Mouse (Mus musculus): ENCODE measurements around the gene Gtpbp3. TPM values are rescaled to one million over a fixed set of nuclear protein-coding genes. Genes with fewer than 3 reads are reported as not detected.

Gtpbp3 gene
- polyA plus RNA-seq, 1 experiment from 2014 or later = 14.7 TPM

DNA sequence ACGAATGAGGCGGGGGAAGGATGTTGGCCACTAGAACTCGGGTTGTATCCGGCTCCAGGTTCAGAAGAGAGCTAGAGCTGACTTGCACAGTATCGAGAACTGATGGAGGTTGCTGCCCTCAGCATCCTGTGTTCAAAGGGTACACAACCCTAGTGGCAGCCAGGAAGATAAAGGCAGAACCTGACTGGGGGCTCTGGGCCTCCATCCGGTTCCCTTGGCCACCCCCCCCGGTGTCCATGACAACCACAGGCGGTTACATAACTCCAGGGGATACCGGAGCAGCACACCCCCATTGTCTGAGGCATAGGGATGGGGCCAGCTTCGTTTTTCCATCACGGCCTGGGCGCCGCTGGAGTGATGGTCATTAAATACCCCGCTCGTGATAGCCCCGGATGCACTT is 25.1 kb upstream of the Gtpbp3 start:
- H3K36me3 ChIP-seq = peaks cover 40% of the 10 kb centered on the region
- peak overlapping the region; percentile 85 for H3K27ac ChIP-seq
- H3K4me1 ChIP-seq = peaks cover 41% of the 10 kb centered on the region
- H3K4me3 ChIP-seq = peak overlapping the region; percentile 86
- no peak for DNase-seq (ENCODE audit: low spot score)
- H3K9me3 ChIP-seq = no peaks in the 10 kb centered on the region
- peaks cover 33% of the 10 kb centered on the region for H3K27me3 ChIP-seq (ENCODE audit: insufficient read depth, poor library complexity, severe bottlenecking)
- 9% methylated on average over 16 of the region's 16 CpGs for WGBS

- Histone ChIP-seq H3K27me3 (ENCODE audit: insufficient read depth, poor library complexity, severe bottlenecking) (peaks cover 30% of the 10 kb centered on the region), H3K9me3 (no peaks in the 10 kb centered on the region), H3K27ac (peak within 1 kb of the TSS; percentile 85), H3K4me1 (peaks cover 41% of the 10 kb centered on the region), H3K36me3 (peaks cover 34% of the 10 kb centered on the region), H3K4me3 (peak within 1 kb of the TSS; percentile 86)
- peak; percentile 98 for DNase-seq (ENCODE audit: low spot score)
- under 1% methylated on average over 55 of the region's 55 CpGs for WGBS
These were observed 24.5 kb upstream of the Gtpbp3 start, which contains the start of gene Abhd8 for GRCm38 (mm10) chr8:71463188-71464033. Abhd8 (minus strand) TSS chr8:71463655.

- under 1% methylated on average over 59 of the region's 59 CpGs for WGBS
- peak; percentile 100 for DNase-seq (ENCODE audit: low spot score)
- Histone ChIP-seq H3K4me1 (peaks cover 46% of the 10 kb centered on the region), H3K4me3 (peak within 1 kb of the TSS; percentile 86), H3K36me3 (peaks cover 21% of the 10 kb centered on the region), H3K9me3 (no peaks in the 10 kb centered on the region), H3K27me3 (ENCODE audit: insufficient read depth, poor library complexity, severe bottlenecking) (peaks cover 19% of the 10 kb centered on the region), H3K27ac (peak within 1 kb of the TSS; percentile 85)
These were observed 23.1 kb upstream of the Gtpbp3 start, which contains the start of gene Mrpl34 for GRCm38 (mm10) chr8:71464513-71465500. Mrpl34 (plus strand) TSS chr8:71464959.

DNA sequence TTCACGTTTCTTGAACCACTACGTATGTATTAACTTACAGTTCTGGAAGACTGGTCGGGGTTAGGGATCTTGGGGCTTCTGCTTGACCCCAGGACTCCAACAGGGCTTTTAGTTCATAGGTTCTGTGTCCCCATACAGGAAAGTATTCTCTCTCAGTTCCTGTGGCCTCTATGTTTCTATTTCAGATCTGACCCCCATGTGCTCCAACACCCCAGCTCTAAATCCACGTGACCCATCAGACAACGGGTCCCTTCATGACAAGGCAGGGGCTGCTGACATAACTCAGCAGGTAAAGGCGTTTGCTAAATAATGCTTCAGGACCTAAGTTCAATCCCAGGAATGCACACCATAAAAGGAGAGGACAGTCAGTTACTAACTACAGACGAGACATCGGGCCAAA is 22.2 kb upstream of the Gtpbp3 start:
- WGBS = 76% methylated on average over 8 of the region's 8 CpGs
- Histone ChIP-seq H3K4me1 (peaks cover 56% of the 10 kb centered on the region), H3K9me3 (no peaks in the 10 kb centered on the region), H3K27ac (no peak overlapping the region), H3K27me3 (ENCODE audit: insufficient read depth, poor library complexity, severe bottlenecking) (peaks cover 19% of the 10 kb centered on the region), H3K4me3 (peak overlapping the region; percentile 86), H3K36me3 (peaks cover 22% of the 10 kb centered on the region)
- DNase-seq (ENCODE audit: low spot score) = no peak

- H3K36me3 ChIP-seq = peaks cover 22% of the 10 kb centered on the region
- WGBS = 91% methylated on average over 5 of the region's 5 CpGs
- DNase-seq (ENCODE audit: low spot score) = no peak
- H3K4me3 ChIP-seq = no peak overlapping the region
- no peak overlapping the region for H3K27ac ChIP-seq
- no peaks in the 10 kb centered on the region for H3K9me3 ChIP-seq
- H3K4me1 ChIP-seq = peaks cover 56% of the 10 kb centered on the region
- H3K27me3 ChIP-seq (ENCODE audit: insufficient read depth, poor library complexity, severe bottlenecking) = peaks cover 14% of the 10 kb centered on the region
These were observed 21.7 kb upstream of the Gtpbp3 start for GRCm38 (mm10) chr8:71466198-71466597.

DNA sequence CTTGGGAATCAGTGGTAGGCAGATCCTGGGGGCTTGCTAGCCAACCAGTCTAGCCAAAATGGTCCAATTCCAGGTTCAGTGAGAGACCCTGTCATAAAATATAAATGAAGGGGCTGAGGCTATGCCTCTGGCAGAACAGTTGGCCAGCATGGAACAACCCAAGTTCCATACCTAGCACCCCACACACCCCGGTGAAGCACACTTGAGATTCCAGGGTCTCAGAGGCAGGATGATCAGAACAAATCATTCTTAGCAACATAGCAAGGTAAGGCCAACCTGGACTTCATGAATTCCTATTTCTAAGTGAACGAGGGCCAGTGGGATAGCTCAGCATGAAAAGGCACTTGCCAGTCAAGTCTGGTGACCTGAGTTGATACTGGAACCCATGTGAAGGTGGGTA is 20.7 kb upstream of the Gtpbp3 start:
- 91% methylated on average over 2 of the region's 2 CpGs for WGBS
- H3K4me3 ChIP-seq = no peak overlapping the region

GRCm38 (mm10) chr8:71468001-71468400 is 19.9 kb upstream of the Gtpbp3 start:
- no peak overlapping the region for H3K4me3 ChIP-seq
- WGBS = 83% methylated on average over 1 of the region's 1 CpGs
- DNase-seq (ENCODE audit: low spot score) = no peak

More for the DNA sequence above, 20.7 kb upstream of the Gtpbp3 start:
- Histone ChIP-seq H3K36me3 (peaks cover 27% of the 10 kb centered on the region), H3K27ac (no peak overlapping the region), H3K9me3 (no peaks in the 10 kb centered on the region), H3K27me3 (ENCODE audit: insufficient read depth, poor library complexity, severe bottlenecking) (peaks cover 4% of the 10 kb centered on the region), H3K4me1 (peaks cover 49% of the 10 kb centered on the region)
- DNase-seq (ENCODE audit: low spot score) = no peak

GRCm38 (mm10) chr8:71468916-71469315 is 19.0 kb upstream of the Gtpbp3 start, which contains the start of gene Dda1:
Dda1 (plus strand) TSS chr8:71469199.
- Histone ChIP-seq H3K27ac (peak within 1 kb of the TSS; percentile 92), H3K9me3 (no peaks in the 10 kb centered on the region), H3K4me1 (peaks cover 32% of the 10 kb centered on the region), H3K36me3 (peaks cover 44% of the 10 kb centered on the region), H3K27me3 (ENCODE audit: insufficient read depth, poor library complexity, severe bottlenecking) (no peaks in the 10 kb centered on the region), H3K4me3 (peak within 1 kb of the TSS; percentile 94)
- 1% methylated on average over 52 of the region's 52 CpGs for WGBS
- peak; percentile 99 for DNase-seq (ENCODE audit: low spot score)

More at GRCm38 (mm10) chr8:71468001-71468400, 19.9 kb upstream of the Gtpbp3 start:
- no peaks in the 10 kb centered on the region for H3K27me3 ChIP-seq (ENCODE audit: insufficient read depth, poor library complexity, severe bottlenecking)
- peaks cover 35% of the 10 kb centered on the region for H3K36me3 ChIP-seq
- peaks cover 41% of the 10 kb centered on the region for H3K4me1 ChIP-seq
- no peaks in the 10 kb centered on the region for H3K9me3 ChIP-seq
- no peak overlapping the region for H3K27ac ChIP-seq

DNA sequence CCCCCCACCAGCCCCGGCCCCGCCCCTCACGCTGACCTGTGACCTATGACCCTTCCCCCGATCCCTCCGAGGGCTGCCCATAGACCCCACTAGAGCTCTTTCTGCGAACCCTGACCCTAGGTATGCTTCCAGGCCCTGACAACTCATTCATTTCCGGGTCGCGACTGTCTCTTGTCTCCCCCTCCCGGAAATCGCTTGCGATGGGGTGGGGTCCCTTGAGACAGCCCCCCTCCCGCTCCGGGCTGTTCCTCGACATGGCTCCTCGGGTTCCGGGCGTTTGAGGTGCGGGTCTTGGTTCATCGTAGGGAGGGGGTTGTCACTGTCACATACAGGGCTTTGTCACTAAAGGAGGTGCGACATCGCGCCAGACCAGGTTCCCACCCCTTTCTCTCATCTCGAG is 18.5 kb upstream of the Gtpbp3 start:
- no peaks in the 10 kb centered on the region for H3K27me3 ChIP-seq (ENCODE audit: insufficient read depth, poor library complexity, severe bottlenecking)
- peaks cover 27% of the 10 kb centered on the region for H3K4me1 ChIP-seq
- DNase-seq (ENCODE audit: low spot score) = no peak
- peak overlapping the region; percentile 94 for H3K4me3 ChIP-seq
- no peaks in the 10 kb centered on the region for H3K9me3 ChIP-seq
- peaks cover 49% of the 10 kb centered on the region for H3K36me3 ChIP-seq
- WGBS = under 1% methylated on average over 24 of the region's 24 CpGs
- H3K27ac ChIP-seq = peak overlapping the region; percentile 92

GRCm38 (mm10) chr8:71470146-71470912 is 17.6 kb upstream of the Gtpbp3 start:
- H3K27ac ChIP-seq = no peak overlapping the region
- H3K36me3 ChIP-seq = peaks cover 59% of the 10 kb centered on the region

DNA sequence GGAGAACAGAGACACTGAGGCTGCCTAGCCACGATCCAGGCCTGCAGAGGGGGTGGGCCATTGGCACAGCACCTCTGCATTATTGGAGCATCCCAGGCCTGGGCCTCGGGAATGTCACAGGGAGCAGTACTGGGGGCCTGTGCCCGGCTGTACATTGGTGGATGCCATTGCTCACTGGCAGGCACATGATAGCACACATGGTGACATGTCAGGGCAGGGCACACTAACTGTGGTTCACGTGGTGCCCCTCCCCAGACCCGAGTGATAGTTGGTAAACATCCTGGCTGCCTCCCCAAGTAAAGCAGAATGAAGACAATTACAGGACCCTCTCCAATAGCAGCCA is 17.0 kb upstream of the Gtpbp3 start:
- DNase-seq (ENCODE audit: low spot score) = no peak
- no peak overlapping the region for H3K4me3 ChIP-seq
- peaks cover 61% of the 10 kb centered on the region for H3K36me3 ChIP-seq

More at GRCm38 (mm10) chr8:71470146-71470912, 17.6 kb upstream of the Gtpbp3 start:
- 85% methylated on average over 3 of the region's 3 CpGs for WGBS
- Histone ChIP-seq H3K27me3 (ENCODE audit: insufficient read depth, poor library complexity, severe bottlenecking) (no peaks in the 10 kb centered on the region), H3K4me1 (peaks cover 23% of the 10 kb centered on the region), H3K4me3 (peak overlapping the region; percentile 94), H3K9me3 (no peaks in the 10 kb centered on the region)
- no peak for DNase-seq (ENCODE audit: low spot score)

GRCm38 (mm10) chr8:71471861-71472260 is 16.0 kb upstream of the Gtpbp3 start:
- H3K36me3 ChIP-seq = peaks cover 53% of the 10 kb centered on the region
- no peaks in the 10 kb centered on the region for H3K27me3 ChIP-seq (ENCODE audit: insufficient read depth, poor library complexity, severe bottlenecking)
- H3K4me3 ChIP-seq = no peak overlapping the region
- no peak for DNase-seq (ENCODE audit: low spot score)
- 93% methylated on average over 17 of the region's 17 CpGs for WGBS
- peaks cover 33% of the 10 kb centered on the region for H3K4me1 ChIP-seq
- no peak overlapping the region for H3K27ac ChIP-seq
- H3K9me3 ChIP-seq = no peaks in the 10 kb centered on the region

More for the DNA sequence above, 17.0 kb upstream of the Gtpbp3 start:
- WGBS = 85% methylated on average over 5 of the region's 5 CpGs
- Histone ChIP-seq H3K27ac (no peak overlapping the region), H3K27me3 (ENCODE audit: insufficient read depth, poor library complexity, severe bottlenecking) (no peaks in the 10 kb centered on the region), H3K4me1 (peaks cover 23% of the 10 kb centered on the region), H3K9me3 (no peaks in the 10 kb centered on the region)

Measured in heart, embryonic 10.5 days (tissue).